Mouse (Mus musculus) embryo, embryonic 9.5 days (tissue): ENCODE measurements around the gene Areg.

Experiments used
- DNase-seq: peaks from one replicate; pipeline ENCODE4 v3.0.0-alpha.2; 2017; ENCODE audit errors: extremely low spot score

Areg gene

GRCm38 (mm10) chr5:91139446-91139873 is at the start of gene Areg:
Areg (plus strand) TSS chr5:91139599.
- DNase-seq = peak; percentile 62

- DNase-seq = no peak
These were observed 49.1 kb upstream of the Areg start for GRCm38 (mm10) chr5:91090301-91090700.

GRCm38 (mm10) chr5:91097911-91098614 is 41.3 kb upstream of the Areg start:
- no peak for DNase-seq

- no peak for DNase-seq
These were observed 37.7 kb upstream of the Areg start for GRCm38 (mm10) chr5:91101742-91102141.

GRCm38 (mm10) chr5:91103943-91104665 is 35.3 kb upstream of the Areg start:
- DNase-seq = no peak

GRCm38 (mm10) chr5:91106248-91106647 is 33.2 kb upstream of the Areg start:
- DNase-seq = no peak

GRCm38 (mm10) chr5:91110023-91110670 is 29.3 kb upstream of the Areg start:
- DNase-seq = no peak

- DNase-seq = no peak
These were observed 28.4 kb upstream of the Areg start for GRCm38 (mm10) chr5:91111019-91111418.

- DNase-seq = no peak
These were observed 25.4 kb upstream of the Areg start for GRCm38 (mm10) chr5:91113967-91114366.

- DNase-seq = no peak
These were observed 24.8 kb upstream of the Areg start for GRCm38 (mm10) chr5:91114574-91114973.

- no peak for DNase-seq
These were observed 20.8 kb upstream of the Areg start for GRCm38 (mm10) chr5:91118618-91119017.

GRCm38 (mm10) chr5:91123404-91123803 is 16.0 kb upstream of the Areg start:
- no peak for DNase-seq

GRCm38 (mm10) chr5:91124140-91124539 is 15.3 kb upstream of the Areg start:
- DNase-seq = no peak

- DNase-seq = no peak
These were observed 12.8 kb upstream of the Areg start for GRCm38 (mm10) chr5:91126623-91127022.

GRCm38 (mm10) chr5:91134961-91135360 is 4.4 kb upstream of the Areg start:
- DNase-seq = no peak

- no peak for DNase-seq
These were observed 429 bp upstream of the Areg start for GRCm38 (mm10) chr5:91138970-91139369.

GRCm38 (mm10) chr5:91140896-91141448 is 1.6 kb downstream of the Areg start:
- no peak for DNase-seq

- no peak for DNase-seq
These were observed 5.6 kb downstream of the Areg start for GRCm38 (mm10) chr5:91144971-91145370.

GRCm38 (mm10) chr5:91147001-91147400 is 7.6 kb downstream of the Areg start:
- DNase-seq = no peak

GRCm38 (mm10) chr5:91148054-91148453 is 8.7 kb downstream of the Areg start:
- DNase-seq = no peak

GRCm38 (mm10) chr5:91156677-91157076 is 17.3 kb downstream of the Areg start:
- no peak for DNase-seq

GRCm38 (mm10) chr5:91157169-91157568 is 17.8 kb downstream of the Areg start:
- DNase-seq = no peak
